ENCODE assay signal across 18 mouse cellular contexts in genomic region chr4:142626503-142627194, GRCm38 (mm10).
DNase-seq lines count a peak whose midpoint lies in the region; ATAC-seq and TF ChIP-seq lines count a peak whose summit lies in the region.
"Had no signal": no experiment of that assay in that cellular context is flagged by ENCODE, and none has a peak within 500 bp of the region (broad histone marks: within the 10 kb centered on the region; RNA-seq: fewer than 3 reads in every experiment).

No protein-coding gene starts in this region.

- no peak for DNase-seq in embryonic facial prominence, embryonic 10.5 days (ENCODE audit: low spot score)
- DNase-seq in lung, adult 2 months, result no peak
- DNase-seq in adrenal gland, adult 2 months, result no peak
- DNase-seq in heart, postnatal 10 days, result no peak
- DNase-seq: cerebellum, adult 8-10 months; kidney, adult 18-20 months; kidney, postnatal 36 days; thymus, postnatal 25 days had no signal

- H3K9me3 ChIP-seq in embryonic facial prominence, embryonic 12.5 days, result no peaks in the 10 kb centered on the region
- no peaks in the 10 kb centered on the region for H3K9me3 ChIP-seq in embryonic facial prominence, embryonic 10.5 days
- H3K9me3 ChIP-seq in lung, embryonic 15.5 days, result no peaks in the 10 kb centered on the region
- H3K9me3 ChIP-seq in intestine, embryonic 15.5 days, result no peaks in the 10 kb centered on the region
- H3K9me3 ChIP-seq in stomach, embryonic 15.5 days, result no peaks in the 10 kb centered on the region
- H3K9me3 ChIP-seq: forebrain, embryonic 13.5 days; heart, embryonic 12.5 days; limb, embryonic 12.5 days had no signal

- H3K9ac ChIP-seq in embryonic facial prominence, embryonic 12.5 days, result no peak overlapping the region
- no peak overlapping the region for H3K9ac ChIP-seq in lung, embryonic 15.5 days
- H3K9ac ChIP-seq in intestine, embryonic 15.5 days, result no peak overlapping the region
- no peak overlapping the region for H3K9ac ChIP-seq in stomach, embryonic 15.5 days
- H3K9ac ChIP-seq: forebrain, embryonic 13.5 days; heart, embryonic 12.5 days; hindbrain, embryonic 14.5 days; limb, embryonic 12.5 days had no signal

- no peak overlapping the region for H3K27ac ChIP-seq in embryonic facial prominence, embryonic 12.5 days
- no peak overlapping the region for H3K27ac ChIP-seq in embryonic facial prominence, embryonic 10.5 days (replicated peaks)
- no peak overlapping the region for H3K27ac ChIP-seq in lung, embryonic 15.5 days
- H3K27ac ChIP-seq in intestine, embryonic 15.5 days, result no peak overlapping the region
- no peak overlapping the region for H3K27ac ChIP-seq in stomach, embryonic 15.5 days
- H3K27ac ChIP-seq: forebrain, embryonic 13.5 days; hindbrain, embryonic 14.5 days; left cerebral cortex, adult 2 months; limb, embryonic 12.5 days had no signal

- intact Hi-C loops in heart, postnatal 10 days (cut with DNase I), result no loop called here

- no peaks in the 10 kb centered on the region for H3K36me3 ChIP-seq in embryonic facial prominence, embryonic 12.5 days
- H3K36me3 ChIP-seq in embryonic facial prominence, embryonic 10.5 days (replicated peaks), result no peaks in the 10 kb centered on the region
- no peaks in the 10 kb centered on the region for H3K36me3 ChIP-seq in lung, embryonic 15.5 days
- H3K36me3 ChIP-seq in intestine, embryonic 15.5 days, result no peaks in the 10 kb centered on the region
- no peaks in the 10 kb centered on the region for H3K36me3 ChIP-seq in stomach, embryonic 15.5 days
- H3K36me3 ChIP-seq: heart, embryonic 12.5 days; limb, embryonic 12.5 days had no signal

- no peak for TF ChIP-seq POLR2A in lung, adult 2 months (IDR thresholded peaks at IDR 0.05; ENCODE audit: borderline replicate concordance, extremely low read depth, low read depth, low read length)

- 84% methylated on average over 8 of the region's 8 CpGs for WGBS in embryonic facial prominence, embryonic 12.5 days
- WGBS in embryonic facial prominence, embryonic 10.5 days, result 91% methylated on average over 8 of the region's 8 CpGs
- 51% methylated on average over 8 of the region's 8 CpGs for WGBS in lung, embryonic 15.5 days
- WGBS in lung, adult 2 months, result 57% methylated on average over 8 of the region's 8 CpGs
- 55% methylated on average over 8 of the region's 8 CpGs for WGBS in intestine, embryonic 15.5 days
- WGBS in stomach, embryonic 15.5 days, result 51% methylated on average over 8 of the region's 8 CpGs

- H3K4me1 ChIP-seq in embryonic facial prominence, embryonic 12.5 days, result peaks cover 15% of the 10 kb centered on the region
- peaks cover 27% of the 10 kb centered on the region for H3K4me1 ChIP-seq in embryonic facial prominence, embryonic 10.5 days
- peaks cover 10% of the 10 kb centered on the region for H3K4me1 ChIP-seq in lung, embryonic 15.5 days
- no peaks in the 10 kb centered on the region for H3K4me1 ChIP-seq in lung, adult 2 months (ENCODE audit: control insufficient read depth, insufficient read depth, low read length)
- peaks cover 11% of the 10 kb centered on the region for H3K4me1 ChIP-seq in intestine, embryonic 15.5 days (replicated peaks)
- no peaks in the 10 kb centered on the region for H3K4me1 ChIP-seq in stomach, embryonic 15.5 days
- H3K4me1 ChIP-seq: heart, embryonic 12.5 days had no signal

- TF ChIP-seq CTCF in lung, adult 2 months (IDR thresholded peaks at IDR 0.05; ENCODE audit: insufficient read depth, low read length), result no peak

- no peak overlapping the region for H3K4me3 ChIP-seq in embryonic facial prominence, embryonic 12.5 days
- no peak overlapping the region for H3K4me3 ChIP-seq in embryonic facial prominence, embryonic 10.5 days
- no peak overlapping the region for H3K4me3 ChIP-seq in lung, embryonic 15.5 days
- H3K4me3 ChIP-seq in lung, adult 2 months (replicated peaks; ENCODE audit: extremely low read depth, low read depth, low read length), result no peak overlapping the region
- no peak overlapping the region for H3K4me3 ChIP-seq in intestine, embryonic 15.5 days (replicated peaks)
- no peak overlapping the region for H3K4me3 ChIP-seq in stomach, embryonic 15.5 days (replicated peaks)
- H3K4me3 ChIP-seq: forebrain, embryonic 13.5 days; heart, embryonic 12.5 days; left cerebral cortex, adult 2 months; limb, embryonic 12.5 days had no signal

- no peaks in the 10 kb centered on the region for H3K27me3 ChIP-seq in embryonic facial prominence, embryonic 12.5 days
- no peaks in the 10 kb centered on the region for H3K27me3 ChIP-seq in embryonic facial prominence, embryonic 10.5 days (replicated peaks; ENCODE audit: low read depth, poor library complexity, severe bottlenecking)
- no peaks in the 10 kb centered on the region for H3K27me3 ChIP-seq in lung, embryonic 15.5 days
- H3K27me3 ChIP-seq in intestine, embryonic 15.5 days (replicated peaks), result no peaks in the 10 kb centered on the region
- H3K27me3 ChIP-seq in stomach, embryonic 15.5 days (replicated peaks), result no peaks in the 10 kb centered on the region
- H3K27me3 ChIP-seq: forebrain, embryonic 13.5 days; limb, embryonic 12.5 days had no signal

- 0 out of 2 replicates have a peak, but pooled peaks have one; percentile 45 for ATAC-seq in embryonic facial prominence, embryonic 12.5 days (ENCODE audit: insufficient number of reproducible peaks, insufficient read depth, low FRiP score, low TSS enrichment)
- ATAC-seq in lung, embryonic 15.5 days (ENCODE audit: borderline replicate concordance, extremely low read depth, low FRiP score, low TSS enrichment), result peak; percentile 58
- ATAC-seq in intestine, embryonic 15.5 days, result peak; percentile 59; the same call in 1 of the 2 replicates
- peak; percentile 51; the same call in 1 of the 2 replicates for ATAC-seq in stomach, embryonic 15.5 days (ENCODE audit: insufficient read depth, low FRiP score, low read depth)
- ATAC-seq: forebrain, embryonic 13.5 days had no signal

- no peak overlapping the region for H3K4me2 ChIP-seq in embryonic facial prominence, embryonic 12.5 days (replicated peaks)
- no peak overlapping the region for H3K4me2 ChIP-seq in lung, embryonic 15.5 days
- no peak overlapping the region for H3K4me2 ChIP-seq in intestine, embryonic 15.5 days (replicated peaks)
- no peak overlapping the region for H3K4me2 ChIP-seq in stomach, embryonic 15.5 days
- H3K4me2 ChIP-seq: forebrain, embryonic 13.5 days; heart, embryonic 12.5 days; hindbrain, embryonic 14.5 days; limb, embryonic 12.5 days; midbrain, embryonic 11.5 days had no signal
